Mouse (Mus musculus): ENCODE measurements around the gene Ispd.

DNA sequence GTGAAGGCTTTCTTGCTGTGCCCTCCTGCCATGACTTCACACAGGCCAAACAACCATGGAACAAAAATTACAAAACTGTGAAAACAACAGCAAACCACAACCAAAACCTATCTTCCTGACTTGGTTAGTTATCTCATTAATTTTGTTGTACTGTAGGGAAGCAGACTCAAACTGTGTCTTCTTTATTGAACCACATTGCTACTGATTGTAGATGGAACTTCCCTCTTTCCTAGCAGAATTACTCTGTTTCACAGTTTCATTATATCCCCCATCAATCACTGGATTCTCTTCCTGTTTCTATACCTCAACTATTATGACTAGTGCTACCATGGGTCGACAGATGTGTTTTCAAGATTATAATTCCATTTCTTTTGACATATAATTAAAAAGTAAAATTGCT is 251.2 kb downstream of the Ispd start:
- TF ChIP-seq CTCF (IDR thresholded peaks at IDR 0.05), result no peak
- no peak for TF ChIP-seq EP300 (IDR thresholded peaks at IDR 0.05)

Measured in lung, postnatal 0 days (tissue).